Mouse (Mus musculus) heart, adult 2 months (tissue): ENCODE results near the gene Rpl12.

Experiments
- CTCF ChIP-seq: fragments of 200-600 bp; IDR thresholded peaks from 2 replicates; pipeline ENCODE4 v1.8.1; 2022; ENCODE audit warnings: antibody characterized with exemption, mild to moderate bottlenecking, moderate library complexity
- EP300 ChIP-seq: fragments of 200-500 bp; IDR thresholded peaks from 2 replicates; pipeline ENCODE4 v1.6.1; 2011; ENCODE audit warnings: low read depth, low read length, control low read depth; ENCODE audit not compliant: insufficient read depth
- POLR2A ChIP-seq: fragments of 200-500 bp; IDR thresholded peaks from 2 replicates; pipeline ENCODE4 v1.6.1; 2011; ENCODE audit warnings: mild to moderate bottlenecking, low read depth, low read length, control low read depth; ENCODE audit not compliant: insufficient read depth

GRCm38 (mm10) chr2:32940483-32940882 lies 20.9 kb upstream of the Rpl12 start:
- TF ChIP-seq POLR2A (no peak), CTCF (0 out of 2 replicates have a peak, but pooled peaks have one; percentile 1), EP300 (no peak)
